Mouse (Mus musculus) C2C12 (cell line): ENCODE data around the gene Mfsd2b. TPM values are rescaled to one million over a fixed set of nuclear protein-coding genes. Genes with fewer than 3 reads are reported as not detected.
A peak's percentile ranks its signal among the peaks of the same experiment; 100 is the strongest.

ENCODE experiments used
- H3K27me3 ChIP-seq: one replicate; pipeline ENCODE4 v1.6.1; 2011; ENCODE audit not compliant: control insufficient read depth, insufficient read depth, insufficient read length
- H3K36me3 ChIP-seq: one replicate; pipeline ENCODE4 v1.6.1; 2011; ENCODE audit not compliant: control insufficient read depth, insufficient read depth
- H3K4me3 ChIP-seq: one replicate; pipeline ENCODE4 v1.5.1; 2011; ENCODE audit warnings: mild to moderate bottlenecking, control low read depth; ENCODE audit not compliant: poor library complexity, insufficient read depth, severe bottlenecking
- H3K79me2 ChIP-seq: one replicate; pipeline ENCODE4 v1.6.1; 2011; ENCODE audit not compliant: control insufficient read depth, insufficient read depth
- H3K79me3 ChIP-seq: one replicate; pipeline ENCODE4 v1.6.1; 2011; ENCODE audit warnings: low read depth, control low read depth
- H3ac ChIP-seq: one replicate; pipeline ENCODE3; 2011; ENCODE audit warnings: low read depth; ENCODE audit not compliant: control insufficient read depth, insufficient read length
- CEBPB ChIP-seq: IDR thresholded peaks from one replicate; pipeline ENCODE4 v1.6.1; 2011; ENCODE audit warnings: low read depth, mild to moderate bottlenecking, control low read depth, moderate library complexity
- CTCF ChIP-seq: IDR thresholded peaks from one replicate; pipeline ENCODE4 v1.5.1; 2011; ENCODE audit not compliant: control insufficient read depth, insufficient read depth, insufficient read length
- FOSL1 ChIP-seq: IDR thresholded peaks from one replicate; pipeline ENCODE4 v1.8.0; 2011; ENCODE audit warnings: mild to moderate bottlenecking, low read length; ENCODE audit not compliant: poor library complexity, insufficient read depth, severe bottlenecking
- MAX ChIP-seq: IDR thresholded peaks from one replicate; pipeline ENCODE4 v1.6.1; 2011; ENCODE audit warnings: mild to moderate bottlenecking, control low read depth
- MYOD1 ChIP-seq: IDR thresholded peaks from one replicate; pipeline ENCODE4 v1.6.1; 2011; ENCODE audit warnings: low read depth; ENCODE audit not compliant: control insufficient read depth, insufficient read length
- MYOG ChIP-seq: IDR thresholded peaks from one replicate; pipeline ENCODE4 v1.6.1; 2011; ENCODE audit not compliant: control insufficient read depth, insufficient read length; ENCODE audit errors: extremely low read depth
- USF1 ChIP-seq: IDR thresholded peaks from one replicate; pipeline ENCODE4 v1.6.1; 2011; ENCODE audit warnings: low read depth, mild to moderate bottlenecking, control low read depth, moderate library complexity
- polyA plus RNA-seq: library from polyadenylated mRNA; unstranded; fragments of >200 nt; fragmentation: generic; extraction: Trizol; gene quantifications from one replicate; pipeline ENCODE4 v1.2.1, GENCODE M21; 2012; ENCODE audit warnings: missing spikeins

Mfsd2b gene
- polyA plus RNA-seq, 1 experiment: 0.08 TPM

DNA sequence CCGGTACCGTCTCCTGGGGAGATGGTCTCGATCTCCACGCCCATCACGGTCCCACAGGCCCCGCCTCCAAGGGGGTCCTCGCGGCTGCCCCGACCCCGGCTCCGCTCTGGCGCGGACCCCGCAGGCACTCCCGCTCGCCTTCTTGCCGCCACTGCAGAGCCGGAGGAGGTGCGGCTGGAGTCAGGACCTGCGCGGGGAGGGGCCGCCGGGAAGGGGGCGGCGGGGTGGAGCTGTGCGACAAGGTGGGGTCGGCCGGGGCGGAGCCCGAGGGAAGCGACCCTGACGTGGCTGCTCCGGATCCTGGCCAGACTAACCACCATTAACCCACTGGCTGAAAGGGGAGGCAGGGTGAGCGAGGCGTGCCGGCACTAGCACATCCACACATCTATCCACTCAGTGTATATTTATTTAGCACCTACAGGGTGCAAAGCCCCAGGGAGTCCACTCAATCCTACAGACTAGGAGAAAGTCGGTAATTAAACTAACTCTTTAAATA, 32.7 kb downstream of the Mfsd2b start, which contains the start of gene Fkbp1b:
Gene Fkbp1b (minus strand): TSS at position 200 of the 496 bp plus-strand sequence.
- Histone ChIP-seq H3K79me3 (peaks cover 12% of the 10 kb centered on the region), H3K27me3 (no peaks in the 10 kb centered on the region), H3K4me3 (peak within 1 kb of the TSS; percentile 52), H3K36me3 (no peaks in the 10 kb centered on the region), H3ac (peak within 1 kb of the TSS; percentile 78), H3K79me2 (peaks cover 31% of the 10 kb centered on the region)
- TF ChIP-seq FOSL1 (no peak), CEBPB (no peak), MYOG (no peak), CTCF (no peak), MAX (no peak), USF1 (no peak)

DNA sequence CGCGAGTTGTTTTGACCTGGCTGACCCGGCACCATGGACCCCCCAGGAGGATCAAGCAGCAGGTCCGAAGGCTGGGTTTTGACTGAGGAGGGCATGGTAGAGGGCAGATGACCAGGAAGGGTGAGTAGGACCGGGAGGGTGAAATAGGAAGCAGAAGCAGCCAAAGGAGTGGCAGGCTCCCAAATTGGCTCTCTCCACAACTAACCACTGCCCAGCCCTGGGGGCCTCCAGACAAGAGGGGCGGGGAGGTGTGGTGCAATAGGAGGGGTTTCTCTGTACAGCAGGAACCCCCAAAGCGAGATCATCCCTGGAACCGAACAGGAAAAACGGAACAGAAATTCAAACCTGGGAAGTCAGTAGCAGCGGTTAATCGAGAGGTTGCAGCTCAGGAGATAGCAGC, 33.4 kb downstream of the Mfsd2b start:
- no peaks in the 10 kb centered on the region for H3K27me3 ChIP-seq
- H3K36me3 ChIP-seq: no peaks in the 10 kb centered on the region
- TF ChIP-seq MAX: no peak
- TF ChIP-seq MYOD1: no peak
- TF ChIP-seq USF1: no peak
- TF ChIP-seq MYOG: no peak
- TF ChIP-seq CTCF: no peak
- no peak for TF ChIP-seq CEBPB
- no peak for TF ChIP-seq FOSL1
- peaks cover 9% of the 10 kb centered on the region for H3K79me3 ChIP-seq
- H3ac ChIP-seq: peak overlapping the region; percentile 78
- peak overlapping the region; percentile 52 for H3K4me3 ChIP-seq
- H3K79me2 ChIP-seq: peaks cover 24% of the 10 kb centered on the region

DNA sequence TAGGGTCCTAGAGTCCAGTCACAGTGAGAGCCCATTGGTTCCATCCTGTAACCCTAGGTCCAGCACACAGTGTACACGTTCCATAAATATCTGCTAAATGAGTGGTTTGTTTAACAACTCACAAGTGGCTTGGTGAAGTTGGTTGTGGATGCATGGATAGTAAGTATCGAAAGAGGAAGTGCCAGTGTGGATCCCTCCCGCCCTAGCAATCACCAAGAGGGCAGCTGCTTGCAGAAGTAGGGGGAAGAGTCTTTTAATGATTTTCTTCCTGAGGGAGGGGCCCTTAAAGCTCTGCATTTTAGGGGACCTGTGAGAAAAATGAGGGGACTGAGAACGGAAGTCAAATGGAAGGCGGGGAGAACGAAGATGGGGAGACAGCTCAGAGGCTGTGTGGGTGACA, 34.1 kb downstream of the Mfsd2b start:
- TF ChIP-seq FOSL1: no peak
- H3K79me3 ChIP-seq: peaks cover 9% of the 10 kb centered on the region
- H3K79me2 ChIP-seq: peaks cover 17% of the 10 kb centered on the region
- H3K27me3 ChIP-seq: no peaks in the 10 kb centered on the region
- H3ac ChIP-seq: no peak overlapping the region
- H3K36me3 ChIP-seq: no peaks in the 10 kb centered on the region
- no peak overlapping the region for H3K4me3 ChIP-seq

DNA sequence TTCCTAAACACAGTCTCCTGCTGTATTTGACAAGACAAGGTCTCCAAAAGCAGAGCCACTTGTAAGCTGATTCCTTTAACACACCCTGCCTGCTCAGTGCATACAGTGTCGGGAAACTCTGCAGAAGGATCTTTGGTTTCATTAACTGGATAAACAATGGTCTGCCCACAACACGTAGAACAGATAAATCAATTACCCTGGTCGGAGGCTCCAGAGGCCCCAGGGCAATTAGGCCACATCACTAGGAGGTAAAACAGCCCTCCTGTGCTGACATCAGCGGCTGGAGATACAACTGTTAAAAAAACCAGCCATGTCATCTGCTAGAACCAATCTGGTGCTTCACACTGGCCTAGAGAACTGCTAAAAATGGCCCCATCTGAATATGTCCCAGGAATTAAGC, 37.2 kb downstream of the Mfsd2b start:
- Histone ChIP-seq H3K79me2 (no peaks in the 10 kb centered on the region), H3ac (no peak overlapping the region), H3K79me3 (no peaks in the 10 kb centered on the region), H3K4me3 (no peak overlapping the region), H3K36me3 (peaks cover 7% of the 10 kb centered on the region), H3K27me3 (no peaks in the 10 kb centered on the region)
- no peak for TF ChIP-seq MAX
- TF ChIP-seq MYOD1: no peak
- no peak for TF ChIP-seq FOSL1
- TF ChIP-seq CTCF: no peak
- no peak for TF ChIP-seq MYOG
- no peak for TF ChIP-seq USF1
- no peak for TF ChIP-seq CEBPB

DNA sequence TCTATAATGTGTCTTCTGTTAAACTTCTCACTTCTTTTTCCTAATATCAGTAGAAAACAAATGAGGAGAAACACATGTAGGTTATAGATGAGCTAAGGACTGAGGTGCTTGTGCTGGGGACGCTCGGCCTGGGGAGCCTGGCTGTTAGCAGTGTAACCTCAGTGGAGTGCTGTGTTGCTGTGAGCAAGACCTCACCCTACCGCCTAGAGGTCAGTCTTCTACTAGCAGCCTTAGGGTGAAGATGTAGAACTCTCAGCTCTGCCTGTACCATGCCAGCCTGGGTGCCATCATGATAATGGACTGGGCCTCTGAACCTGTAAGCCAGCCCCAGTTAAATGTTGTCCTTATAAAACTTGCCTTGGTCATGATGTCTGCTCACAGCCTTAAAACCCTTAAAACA, 46.9 kb downstream of the Mfsd2b start:
- H3ac ChIP-seq: no peak overlapping the region
- peaks cover 47% of the 10 kb centered on the region for H3K36me3 ChIP-seq
- no peaks in the 10 kb centered on the region for H3K79me3 ChIP-seq
- TF ChIP-seq CTCF (no peak), MYOG (no peak), MYOD1 (no peak), CEBPB (no peak), USF1 (no peak), FOSL1 (no peak), MAX (no peak)
- no peaks in the 10 kb centered on the region for H3K27me3 ChIP-seq
- no peaks in the 10 kb centered on the region for H3K79me2 ChIP-seq
- H3K4me3 ChIP-seq: no peak overlapping the region

DNA sequence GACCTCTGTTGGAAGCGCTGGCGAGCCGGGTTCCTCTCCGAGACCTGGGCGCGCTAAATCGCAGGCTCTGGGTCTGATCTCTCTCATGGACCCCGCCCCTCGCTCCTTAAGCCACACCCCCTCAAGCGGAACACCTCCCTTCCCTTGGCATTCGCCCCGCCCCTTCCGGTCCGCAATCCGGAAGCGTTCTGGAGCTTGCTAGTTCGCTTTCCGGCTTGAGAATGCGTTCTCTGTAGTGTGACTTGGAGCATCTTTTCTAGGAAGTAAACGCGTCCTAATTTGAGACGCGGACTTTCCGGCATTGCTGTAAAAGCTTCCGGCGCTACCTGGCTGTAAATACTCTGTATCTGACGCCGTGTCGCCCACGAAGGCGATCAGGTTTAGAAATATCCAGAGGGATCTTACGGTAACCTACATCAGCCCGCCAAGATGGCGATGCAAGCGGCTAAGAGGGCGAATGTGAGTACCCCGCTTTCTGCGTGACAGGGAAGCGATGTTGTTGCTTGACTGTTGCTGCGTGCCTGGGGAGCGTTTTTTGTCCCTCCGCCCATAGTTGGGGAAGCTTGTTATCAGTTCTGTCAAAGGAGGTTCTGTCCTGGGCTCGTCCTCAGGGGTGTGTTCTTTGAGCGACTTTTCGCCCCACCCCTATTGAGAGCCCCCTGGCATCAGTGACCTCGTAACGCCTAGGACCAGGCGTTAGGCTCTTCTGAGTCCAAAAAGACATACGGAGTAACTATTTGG, 56.6 kb downstream of the Mfsd2b start, which contains the start of gene Sf3b6:
Gene Sf3b6 (plus strand): TSS at position 184 of the 741 bp plus-strand sequence.
- peaks cover 26% of the 10 kb centered on the region for H3K79me3 ChIP-seq
- peak within 1 kb of the TSS; percentile 93 for H3K4me3 ChIP-seq
- TF ChIP-seq MAX (peak; percentile 49), MYOD1 (no peak)
- H3K36me3 ChIP-seq: peaks cover 23% of the 10 kb centered on the region
- H3K79me2 ChIP-seq: peaks cover 33% of the 10 kb centered on the region
- H3ac ChIP-seq: peak within 1 kb of the TSS; percentile 87
- no peaks in the 10 kb centered on the region for H3K27me3 ChIP-seq
